Mouse (Mus musculus) forelimb bud, embryonic 11.5 days (tissue): Measurements from ENCODE around the gene Slc7a6.

Source experiments
- DNase-seq: peaks from one replicate; pipeline ENCODE4 v3.0.0-alpha.2; 2012; ENCODE audit warnings: low read depth, low spot score

Gene Slc7a6

GRCm38 (mm10) chr8:106140191-106140590 is 28.5 kb upstream of the Slc7a6 start:
- DNase-seq: no peak

- peak; percentile 85 for DNase-seq
These were observed 27.9 kb upstream of the Slc7a6 start for GRCm38 (mm10) chr8:106140769-106141168.

GRCm38 (mm10) chr8:106145331-106145730 is 23.3 kb upstream of the Slc7a6 start:
- no peak for DNase-seq

GRCm38 (mm10) chr8:106146014-106146413 is 22.6 kb upstream of the Slc7a6 start:
- no peak for DNase-seq

- DNase-seq: no peak
These were observed 20.6 kb upstream of the Slc7a6 start for GRCm38 (mm10) chr8:106147868-106148565.

GRCm38 (mm10) chr8:106149025-106149424 is 19.6 kb upstream of the Slc7a6 start:
- no peak for DNase-seq

GRCm38 (mm10) chr8:106149801-106150652 is 18.6 kb upstream of the Slc7a6 start, which contains the start of gene Pla2g15:
Gene Pla2g15, plus strand, starts transcription at chr8:106150399.
- DNase-seq: peak; percentile 91

- no peak for DNase-seq
These were observed 18.0 kb upstream of the Slc7a6 start for GRCm38 (mm10) chr8:106150653-106151000.

- DNase-seq: no peak
These were observed 17.6 kb upstream of the Slc7a6 start for GRCm38 (mm10) chr8:106151041-106151440.

GRCm38 (mm10) chr8:106152876-106153275 is 15.8 kb upstream of the Slc7a6 start:
- DNase-seq: no peak

- DNase-seq: no peak
These were observed 11.2 kb upstream of the Slc7a6 start for GRCm38 (mm10) chr8:106157419-106157818.

- no peak for DNase-seq
These were observed 10.3 kb upstream of the Slc7a6 start for GRCm38 (mm10) chr8:106158381-106158780.

- DNase-seq: no peak
These were observed 8.8 kb upstream of the Slc7a6 start for GRCm38 (mm10) chr8:106159876-106160275.

- no peak for DNase-seq
These were observed 5.4 kb upstream of the Slc7a6 start for GRCm38 (mm10) chr8:106163251-106163650.

- peak; percentile 61 for DNase-seq
These were observed 3.2 kb upstream of the Slc7a6 start for GRCm38 (mm10) chr8:106165460-106165859.

- DNase-seq: peak; percentile 35
These were observed 618 bp downstream of the Slc7a6 start for GRCm38 (mm10) chr8:106169017-106169933.

GRCm38 (mm10) chr8:106169934-106170480 is 1.4 kb downstream of the Slc7a6 start:
- DNase-seq: peak; percentile 17

GRCm38 (mm10) chr8:106173566-106173965 is 4.9 kb downstream of the Slc7a6 start:
- DNase-seq: no peak

GRCm38 (mm10) chr8:106176891-106177290 is 8.2 kb downstream of the Slc7a6 start:
- no peak for DNase-seq

- DNase-seq: no peak
These were observed 8.9 kb downstream of the Slc7a6 start for GRCm38 (mm10) chr8:106177594-106177993.

- DNase-seq: no peak
These were observed 9.8 kb downstream of the Slc7a6 start for GRCm38 (mm10) chr8:106178428-106178827.
